Mouse (Mus musculus) intestine, embryonic 14.5 days (tissue): ENCODE results near the gene Sync. TPM values are rescaled to one million over a fixed set of nuclear protein-coding genes. Genes with fewer than 3 reads are reported as not detected.

ENCODE experiments used
- ATAC-seq: fragments of 200-750 bp; cut with Nextera tagmentation; replicated peaks from 2 replicates; pipeline ENCODE4 v1.8.0; 2017; ENCODE audit warnings: low read depth, moderate number of reproducible peaks, moderate TSS enrichment, moderate library complexity; ENCODE audit not compliant: low FRiP score, low TSS enrichment
- DNase-seq: peaks from one replicate; pipeline ENCODE4 v3.0.0-alpha.2; 2018; ENCODE audit warnings: low spot score
- H3K27ac ChIP-seq: fragments of 300-500 bp; sonication (generic); 2 replicates; pipeline ENCODE4 v1.5.1; 2014; ENCODE audit warnings: low read depth, mild to moderate bottlenecking, control low read depth
- H3K27me3 ChIP-seq: fragments of 300-500 bp; sonication (generic); replicated peaks from 2 replicates; pipeline ENCODE4 v1.6.1; 2014; ENCODE audit warnings: low read length, control low read depth; ENCODE audit not compliant: control insufficient read depth, insufficient read depth
- H3K36me3 ChIP-seq: fragments of 300-500 bp; sonication (generic); 2 replicates; pipeline ENCODE4 v1.6.1; 2014; ENCODE audit warnings: low read length, control low read depth; ENCODE audit not compliant: control insufficient read depth, insufficient read depth
- H3K4me1 ChIP-seq: fragments of 300-500 bp; sonication (generic); replicated peaks from 2 replicates; pipeline ENCODE4 v1.6.1; 2014; ENCODE audit warnings: low read length, control low read depth, mixed read lengths; ENCODE audit not compliant: control insufficient read depth, insufficient read depth
- H3K4me2 ChIP-seq: fragments of 300-500 bp; sonication (generic); 2 replicates; pipeline ENCODE4 v1.6.1; 2014; ENCODE audit warnings: low read length
- H3K4me3 ChIP-seq: fragments of 300-500 bp; sonication (generic); 2 replicates; pipeline ENCODE4 v1.5.1; 2014; ENCODE audit warnings: low read depth, low read length, control low read depth, mixed read lengths
- H3K9ac ChIP-seq: fragments of 300-500 bp; sonication (generic); 2 replicates; pipeline ENCODE4 v1.6.1; 2014; ENCODE audit warnings: mild to moderate bottlenecking, low read length
- H3K9me3 ChIP-seq: fragments of 300-500 bp; sonication (generic); 2 replicates; pipeline ENCODE4 v1.6.1; 2016; ENCODE audit warnings: low read length, control low read depth; ENCODE audit not compliant: control insufficient read depth
- WGBS: fragments of 180-500 bp; shearing (Covaris S2); extraction: QIAGEN DNeasy Blood & Tissue Kit; methylation state at CpG from one replicate; pipeline ENCODE4 v1.1.7; 2014; 5-methylcytosine and 5-hydroxymethylcytosine counted together
- polyA plus RNA-seq: library from polyadenylated mRNA; unstranded; fragments of >200 nt; fragmentation: Nextera tagmentation; extraction: Ambion mirVana; gene quantifications from 2 replicates; pipeline ENCODE4 v1.2.1, GENCODE M21; 2014

The Sync gene
- polyA plus RNA-seq, 1 experiment from 2014 or later = 1.3 TPM

GRCm38 (mm10) chr4:129326191-129326590, 38.8 kb downstream of the Sync start:
- DNase-seq (no peak), ATAC-seq (no peak)
- Histone ChIP-seq H3K27ac (no peak overlapping the region), H3K36me3 (peaks cover 91% of the 10 kb centered on the region), H3K4me1 (no peaks in the 10 kb centered on the region), H3K9ac (no peak overlapping the region), H3K4me2 (no peak overlapping the region), H3K4me3 (no peak overlapping the region), H3K27me3 (no peaks in the 10 kb centered on the region), H3K9me3 (no peaks in the 10 kb centered on the region)
- WGBS = 45% methylated on average over 1 of the region's 1 CpGs

- H3K9me3 ChIP-seq = no peaks in the 10 kb centered on the region
- H3K4me1 ChIP-seq = peaks cover 24% of the 10 kb centered on the region
- H3K4me3 ChIP-seq = peak overlapping the region; percentile 95
- H3K27ac ChIP-seq = no peak overlapping the region
- H3K4me2 ChIP-seq = peak overlapping the region; percentile 71
- H3K27me3 ChIP-seq = no peaks in the 10 kb centered on the region
- WGBS = 37% methylated on average over 1 of the region's 1 CpGs
- peaks cover 47% of the 10 kb centered on the region for H3K36me3 ChIP-seq
- ATAC-seq (no peak), DNase-seq (no peak)
- H3K9ac ChIP-seq = peak overlapping the region; percentile 17; the same call in 1 of the 2 replicates
These were observed 45.4 kb downstream of the Sync start for GRCm38 (mm10) chr4:129332846-129333245.

- Histone ChIP-seq H3K9ac (peak overlapping the region; percentile 98), H3K36me3 (peaks cover 32% of the 10 kb centered on the region), H3K27ac (peak overlapping the region; percentile 93), H3K9me3 (no peaks in the 10 kb centered on the region), H3K27me3 (no peaks in the 10 kb centered on the region), H3K4me2 (peak overlapping the region; percentile 71), H3K4me1 (peaks cover 24% of the 10 kb centered on the region), H3K4me3 (peak overlapping the region; percentile 95)
- WGBS = under 1% methylated on average over 54 of the region's 62 CpGs
- ATAC-seq (peak; percentile 24; the same call in 1 of the 2 replicates), DNase-seq (no peak)
These were observed 47.3 kb downstream of the Sync start for GRCm38 (mm10) chr4:129334677-129335215.

- no peaks in the 10 kb centered on the region for H3K9me3 ChIP-seq
- peak; percentile 98 for ATAC-seq
- peak within 1 kb of the TSS; percentile 98 for H3K27ac ChIP-seq
- H3K4me2 ChIP-seq = peak within 1 kb of the TSS; percentile 91
- H3K9ac ChIP-seq = peak within 1 kb of the TSS; percentile 98
- under 1% methylated on average over 68 of the region's 73 CpGs for WGBS
- H3K4me3 ChIP-seq = peak within 1 kb of the TSS; percentile 95
- peak; percentile 97 for DNase-seq
- no peaks in the 10 kb centered on the region for H3K27me3 ChIP-seq
- H3K4me1 ChIP-seq = peaks cover 24% of the 10 kb centered on the region
- H3K36me3 ChIP-seq = peaks cover 25% of the 10 kb centered on the region
These were observed 48.0 kb downstream of the Sync start, which contains the start of the genes Rbbp4 and Zbtb8os for GRCm38 (mm10) chr4:129335216-129336074. TSS of gene Rbbp4 (minus strand) at chr4:129335370. TSS of gene Zbtb8os (plus strand) at chr4:129335695.

- Histone ChIP-seq H3K27me3 (no peaks in the 10 kb centered on the region), H3K9ac (peak overlapping the region; percentile 69), H3K4me2 (peak overlapping the region; percentile 91), H3K4me1 (peaks cover 24% of the 10 kb centered on the region), H3K36me3 (peaks cover 18% of the 10 kb centered on the region), H3K9me3 (no peaks in the 10 kb centered on the region), H3K4me3 (peak overlapping the region; percentile 95), H3K27ac (peak overlapping the region; percentile 98)
- ATAC-seq (no peak), DNase-seq (no peak)
- WGBS = 40% methylated on average over 14 of the region's 14 CpGs
These were observed 48.9 kb downstream of the Sync start for GRCm38 (mm10) chr4:129336291-129336690.

GRCm38 (mm10) chr4:129339743-129340142, 52.3 kb downstream of the Sync start:
- WGBS = 95% methylated on average over 3 of the region's 3 CpGs
- Histone ChIP-seq H3K4me2 (no peak overlapping the region), H3K9me3 (no peaks in the 10 kb centered on the region), H3K27ac (no peak overlapping the region), H3K36me3 (peaks cover 25% of the 10 kb centered on the region), H3K27me3 (no peaks in the 10 kb centered on the region), H3K4me1 (0 out of 2 replicates have a peak, but pooled peaks cover 2% of the 10 kb centered on the region), H3K4me3 (no peak overlapping the region), H3K9ac (no peak overlapping the region)
- ATAC-seq (no peak), DNase-seq (no peak)

GRCm38 (mm10) chr4:129341888-129342287, 54.5 kb downstream of the Sync start:
- H3K4me2 ChIP-seq = no peak overlapping the region
- ATAC-seq = no peak
- WGBS = 73% methylated on average over 1 of the region's 1 CpGs

GRCm38 (mm10) chr4:129342705-129343104, 55.3 kb downstream of the Sync start:
- H3K4me1 ChIP-seq = no peaks in the 10 kb centered on the region
- no peaks in the 10 kb centered on the region for H3K27me3 ChIP-seq
- ATAC-seq (no peak), DNase-seq (no peak)
- H3K4me3 ChIP-seq = no peak overlapping the region
- H3K9me3 ChIP-seq = no peaks in the 10 kb centered on the region
- no peak overlapping the region for H3K9ac ChIP-seq
- no peak overlapping the region for H3K4me2 ChIP-seq
- WGBS = 86% methylated on average over 2 of the region's 2 CpGs
- H3K27ac ChIP-seq = no peak overlapping the region
- peaks cover 39% of the 10 kb centered on the region for H3K36me3 ChIP-seq

More at GRCm38 (mm10) chr4:129341888-129342287, 54.5 kb downstream of the Sync start:
- no peak overlapping the region for H3K27ac ChIP-seq
- 0 out of 2 replicates have a peak, but pooled peaks cover 2% of the 10 kb centered on the region for H3K4me1 ChIP-seq
- H3K27me3 ChIP-seq = no peaks in the 10 kb centered on the region
- H3K9ac ChIP-seq = no peak overlapping the region
- H3K9me3 ChIP-seq = no peaks in the 10 kb centered on the region
- no peak overlapping the region for H3K4me3 ChIP-seq
- no peak for DNase-seq
- H3K36me3 ChIP-seq = peaks cover 39% of the 10 kb centered on the region
